Mouse (Mus musculus): Measurements from ENCODE around the gene Tenm4.
"Not testable (repeated sequence)": the region's sequence is repeated elsewhere in the genome, so short reads cannot be mapped to it uniquely, and the experiment has no call there.

The Tenm4 gene

DNA sequence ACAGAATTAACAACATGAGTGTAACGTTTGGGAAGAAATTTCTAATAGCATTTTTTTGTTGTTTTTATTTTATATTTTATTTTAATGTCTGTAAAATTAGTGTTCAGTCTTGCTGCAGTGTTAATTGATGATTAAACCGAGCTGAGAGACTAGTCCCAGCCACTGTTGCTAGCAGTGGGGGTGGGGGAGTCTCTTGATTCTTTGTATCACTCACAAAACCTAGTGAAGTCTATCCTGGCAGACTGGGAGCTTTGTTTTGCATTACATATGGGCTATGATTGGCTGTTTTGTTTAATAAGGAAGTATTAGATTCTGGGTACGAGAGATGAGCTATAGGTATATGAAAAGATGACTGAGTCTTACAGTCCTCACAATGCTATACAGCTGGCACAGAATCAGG, 428.0 kb downstream of the Tenm4 start:
- no peak for DNase-seq

DNA sequence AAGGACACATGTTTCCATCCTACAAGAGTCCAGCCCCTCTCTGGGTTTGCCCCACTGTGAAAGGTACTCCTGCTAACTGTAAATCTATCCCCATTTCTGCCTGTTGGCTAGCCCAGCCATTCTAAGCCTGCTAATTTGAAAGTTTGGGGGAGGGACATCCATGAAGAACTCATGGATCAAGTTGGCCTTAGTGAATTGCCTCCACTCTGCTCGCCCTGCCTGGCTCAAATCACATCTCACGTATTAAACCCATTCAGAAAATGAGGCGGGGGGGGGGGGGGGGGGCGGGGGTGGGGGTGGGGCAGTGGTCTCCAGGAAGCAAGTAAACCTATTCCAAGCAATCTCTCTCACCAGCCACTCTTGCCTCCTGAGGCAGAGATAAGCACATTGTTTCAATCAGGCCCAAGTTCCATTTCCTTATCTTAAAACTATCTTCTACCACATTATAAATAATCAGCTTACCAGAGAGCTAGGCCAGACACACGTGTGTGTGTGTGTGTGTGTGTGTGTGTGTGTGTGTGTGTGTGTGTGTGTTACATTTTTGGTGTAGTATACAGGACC, 429.4 kb downstream of the Tenm4 start:
- no peak for DNase-seq

DNA sequence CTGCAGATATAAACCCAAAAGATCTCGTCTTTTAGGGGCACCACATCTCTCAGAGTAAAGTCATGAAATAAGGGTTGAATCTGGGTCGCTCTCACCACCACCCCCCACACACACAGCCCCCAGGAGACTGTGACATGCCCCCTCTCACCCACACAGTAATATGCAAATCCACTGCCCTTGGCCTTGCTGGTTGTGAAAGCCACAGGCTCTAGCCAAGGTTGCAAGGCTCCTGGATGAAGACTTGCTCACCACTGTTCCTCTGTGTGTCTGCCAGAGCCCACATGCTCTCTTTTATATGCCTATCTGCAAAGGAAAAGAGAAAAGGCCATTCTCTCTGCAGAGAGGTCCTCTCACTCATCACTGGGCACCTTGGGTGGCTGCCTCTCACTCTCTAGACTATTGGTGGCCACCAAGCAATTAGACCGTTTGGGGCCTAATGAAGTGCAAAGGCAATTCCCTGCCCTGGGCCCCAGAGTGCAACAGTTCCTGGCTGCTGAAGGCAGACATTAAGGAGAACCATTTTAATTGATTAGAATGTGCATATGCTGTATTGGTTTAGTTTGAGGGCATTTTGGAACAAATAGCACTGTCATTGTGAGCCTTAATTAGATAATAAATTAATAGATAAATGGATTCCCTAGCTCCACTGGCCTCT, 433.2 kb downstream of the Tenm4 start:
- DNase-seq, result no peak

DNA sequence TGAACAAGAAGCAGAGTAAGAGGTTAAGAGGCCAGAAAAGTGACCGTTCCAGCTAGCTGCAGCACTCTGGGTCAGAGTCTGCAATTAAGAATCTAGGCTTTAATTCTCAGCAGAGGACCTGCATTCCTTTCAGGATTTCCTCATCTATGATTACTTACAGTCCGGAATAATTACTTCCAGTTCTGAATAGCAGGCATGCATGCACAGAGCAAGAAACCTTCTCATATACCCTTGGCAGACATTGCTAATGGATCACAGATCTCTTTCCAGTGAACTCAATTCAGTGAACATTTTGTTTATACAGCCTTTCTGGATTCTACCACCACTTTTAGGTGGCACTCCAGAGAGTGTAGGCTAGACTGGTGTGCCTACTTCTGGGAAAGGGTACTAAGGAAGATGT, 434.3 kb downstream of the Tenm4 start:
- DNase-seq, result no peak

DNA sequence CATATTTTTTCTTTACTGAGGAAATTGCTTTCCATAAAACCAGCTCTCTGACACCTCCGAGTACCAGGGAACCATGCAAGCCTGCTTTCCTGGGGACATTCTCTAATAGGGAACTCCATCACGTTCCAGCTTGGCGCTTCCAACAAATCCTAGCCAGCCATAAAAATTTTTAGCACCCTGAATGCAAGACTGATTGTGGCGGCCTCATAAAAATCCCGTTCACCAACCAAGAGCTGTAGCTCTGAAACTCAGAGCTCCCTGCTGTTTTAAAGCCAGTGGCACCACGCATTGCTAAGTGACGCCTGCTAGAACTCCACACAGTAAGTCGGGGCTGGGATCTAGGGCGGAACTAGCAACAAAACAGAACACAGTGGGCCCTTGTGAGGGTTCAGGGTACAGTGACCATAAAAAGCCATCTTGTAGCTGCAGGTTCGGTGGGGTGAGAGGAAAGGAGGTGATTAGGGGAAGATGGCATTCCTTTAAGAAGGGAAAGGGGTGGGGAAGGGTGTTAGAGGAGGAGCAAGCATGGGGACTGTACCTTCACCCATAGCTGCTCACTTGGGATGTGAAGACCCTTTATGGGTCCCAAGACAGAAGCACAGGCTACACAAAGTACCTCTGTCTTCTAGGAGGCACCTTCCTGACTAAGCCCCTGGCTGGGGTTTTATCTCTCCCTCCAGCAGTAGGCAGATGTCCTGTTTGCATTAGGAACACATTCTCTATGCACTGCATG, 439.0 kb downstream of the Tenm4 start:
- DNase-seq, result no peak

DNA sequence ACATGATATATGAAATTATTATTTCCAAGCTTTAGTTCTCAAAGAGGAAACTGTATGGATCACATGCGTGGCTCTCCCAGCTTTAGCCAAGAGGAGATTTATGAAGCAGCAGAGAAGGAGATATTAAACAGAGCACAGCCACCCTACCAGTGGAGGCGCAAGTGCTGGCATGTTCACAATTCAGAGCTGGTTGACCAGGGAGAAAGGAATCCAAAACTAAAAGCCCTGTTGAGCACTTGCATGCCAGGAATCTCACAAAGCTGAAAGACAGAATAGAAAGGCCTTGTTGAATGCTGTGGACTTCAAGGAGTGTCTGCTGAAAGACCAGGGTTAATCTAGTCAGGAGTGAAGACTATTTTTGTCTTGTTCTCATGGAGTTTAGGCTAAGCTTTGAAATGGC, 446.3 kb downstream of the Tenm4 start:
- DNase-seq, result no peak

DNA sequence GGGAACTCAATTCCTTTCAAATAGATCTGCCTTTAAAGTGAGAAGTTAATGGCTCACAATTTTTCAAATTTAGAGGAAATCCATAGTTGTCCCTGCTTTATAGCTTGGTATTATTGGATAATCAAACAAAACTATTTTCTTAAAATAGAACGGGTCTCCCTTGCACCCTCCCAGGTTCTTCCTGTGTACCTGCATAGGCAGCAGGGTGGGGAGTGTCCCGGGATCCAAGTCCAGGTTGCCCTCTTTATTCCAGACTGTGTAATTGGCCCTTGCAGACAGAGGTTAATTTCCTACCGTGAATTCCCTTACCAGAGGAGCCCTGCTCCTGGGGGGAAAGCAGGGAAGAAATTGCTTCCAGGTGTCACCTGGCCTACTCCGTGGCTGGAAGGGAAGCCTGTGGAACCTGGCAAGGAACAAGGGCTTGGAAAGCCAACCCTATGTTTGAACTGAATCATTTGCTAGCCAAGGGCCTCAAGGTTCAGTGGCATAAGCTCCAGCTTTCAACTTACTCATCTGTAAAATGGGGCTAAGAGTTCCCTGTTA, 449.0 kb downstream of the Tenm4 start:
- no peak for DNase-seq

DNA sequence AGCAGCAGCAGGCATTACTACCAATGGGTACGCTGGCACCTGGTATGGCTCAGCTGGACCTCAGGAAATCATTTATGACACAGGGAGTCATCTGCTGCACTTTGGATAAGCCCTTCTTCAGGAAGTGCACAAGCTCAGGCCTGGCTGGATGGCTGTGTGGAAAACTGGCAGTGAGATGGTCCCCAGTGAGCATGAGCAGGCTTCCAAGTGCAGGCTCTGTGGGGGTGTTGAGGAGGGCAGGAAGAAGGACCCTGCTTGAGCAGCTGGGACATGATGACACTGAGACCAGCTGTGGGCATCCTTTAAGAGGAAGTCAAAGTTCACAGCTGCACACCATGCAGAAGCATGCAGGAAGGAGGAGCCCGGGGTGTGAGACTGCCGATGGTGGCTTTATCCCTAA, 455.3 kb downstream of the Tenm4 start:
- no peak for DNase-seq

DNA sequence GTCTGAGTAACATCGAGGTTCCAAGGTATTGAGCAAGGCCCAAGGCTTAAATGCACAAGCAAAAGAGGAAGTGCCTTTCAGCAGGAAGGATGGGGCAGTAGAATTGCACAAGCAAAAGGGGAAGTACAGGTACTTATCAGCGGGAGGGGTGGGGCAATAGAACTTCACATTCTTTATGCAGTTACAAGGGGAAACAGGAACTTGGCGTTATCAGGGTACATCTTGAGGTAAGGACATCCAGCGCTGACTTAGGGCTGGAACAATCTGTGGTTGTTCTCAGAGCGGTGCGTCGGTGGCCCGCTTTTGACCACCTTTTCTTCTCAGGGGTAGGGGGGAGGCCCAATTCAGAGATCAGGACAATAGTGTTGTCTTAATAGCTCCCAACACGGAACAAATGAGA, 459.5 kb downstream of the Tenm4 start:
- DNase-seq, result not testable (repeated sequence)

DNA sequence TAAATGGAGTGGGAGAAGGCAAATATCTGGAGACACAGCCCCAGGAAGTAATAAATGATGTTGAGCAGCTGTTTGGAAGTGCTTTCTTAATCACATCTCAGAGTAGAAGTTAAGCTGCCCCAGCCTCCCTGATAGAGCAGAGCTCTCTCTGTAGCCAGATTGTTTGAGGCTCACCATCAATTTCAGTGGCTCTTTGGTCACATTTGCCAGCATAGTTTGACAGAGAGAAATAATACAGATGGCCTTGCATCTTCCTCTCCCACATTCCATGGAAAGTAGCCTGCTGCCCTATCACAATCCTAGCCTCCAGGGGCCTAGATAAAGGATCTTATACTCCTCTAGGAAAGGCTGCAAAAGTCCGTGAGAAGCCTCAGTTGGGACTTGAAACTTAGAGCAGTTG, 462.0 kb downstream of the Tenm4 start:
- DNase-seq, result no peak

DNA sequence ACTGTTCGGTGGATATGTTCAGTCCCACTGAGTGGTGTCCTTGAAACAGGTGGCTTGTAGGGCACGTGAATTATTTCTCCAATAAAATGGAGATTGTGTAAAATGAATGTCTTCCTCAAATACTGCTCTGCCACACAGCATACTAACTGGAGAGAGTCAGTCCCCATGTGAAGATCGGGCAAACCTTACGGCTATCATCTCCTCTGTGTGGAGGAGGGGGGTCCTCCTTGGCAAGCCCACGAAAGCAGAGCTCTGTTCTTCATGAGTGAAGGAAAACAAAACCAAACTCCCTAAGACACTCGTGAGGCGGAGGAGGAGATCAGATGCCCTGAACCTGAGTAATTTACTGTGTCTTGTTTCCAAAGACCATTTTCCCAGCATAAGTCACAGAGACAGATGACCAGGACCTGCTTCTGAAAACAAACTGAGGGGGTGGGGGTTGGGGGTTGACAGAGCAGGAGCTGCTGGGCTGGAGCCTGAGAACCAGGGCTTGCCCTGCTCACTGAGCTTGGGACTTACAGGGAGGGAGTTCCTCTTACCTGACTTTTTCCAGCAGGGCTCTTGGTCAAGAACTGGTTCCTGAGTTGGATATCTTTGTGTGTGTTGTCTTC, 464.9 kb downstream of the Tenm4 start:
- no peak for DNase-seq

DNA sequence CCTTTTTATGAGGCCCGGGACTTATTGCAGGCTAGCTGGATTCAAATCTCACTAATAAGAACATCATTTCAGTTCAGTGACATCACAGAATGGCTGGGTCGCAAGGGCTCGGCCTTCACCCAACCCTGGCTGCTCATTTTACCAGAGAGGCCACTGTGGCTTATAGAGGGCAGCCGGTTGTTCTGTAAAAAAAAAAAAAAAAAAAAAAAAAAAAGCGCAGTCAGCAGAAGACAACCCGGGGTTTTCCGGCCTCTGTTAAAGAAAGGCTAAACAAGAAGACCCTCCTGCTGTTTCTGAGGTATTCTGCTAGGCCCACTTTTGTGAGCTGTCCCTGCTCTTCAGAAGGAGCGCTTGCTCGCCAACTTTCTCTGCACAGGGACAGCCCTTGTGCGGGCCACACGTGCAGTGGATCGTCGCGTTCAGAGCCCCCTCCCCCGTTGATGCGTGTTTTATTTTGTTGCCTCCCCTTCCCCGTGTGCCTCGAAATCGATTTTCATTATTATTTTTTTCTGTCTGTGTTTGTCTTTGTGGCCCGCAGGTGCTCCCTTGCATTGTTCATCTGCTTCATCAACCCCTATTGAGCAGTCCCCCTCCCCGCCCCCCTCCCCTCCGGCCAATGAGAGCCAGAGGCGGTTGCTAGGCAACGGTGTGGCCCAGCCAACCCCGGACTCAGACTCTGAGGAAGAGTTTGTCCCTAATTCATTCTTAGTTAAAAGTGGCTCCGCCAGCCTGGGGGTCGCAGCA, 472.6 kb downstream of the Tenm4 start:
- DNase-seq, result no peak

DNA sequence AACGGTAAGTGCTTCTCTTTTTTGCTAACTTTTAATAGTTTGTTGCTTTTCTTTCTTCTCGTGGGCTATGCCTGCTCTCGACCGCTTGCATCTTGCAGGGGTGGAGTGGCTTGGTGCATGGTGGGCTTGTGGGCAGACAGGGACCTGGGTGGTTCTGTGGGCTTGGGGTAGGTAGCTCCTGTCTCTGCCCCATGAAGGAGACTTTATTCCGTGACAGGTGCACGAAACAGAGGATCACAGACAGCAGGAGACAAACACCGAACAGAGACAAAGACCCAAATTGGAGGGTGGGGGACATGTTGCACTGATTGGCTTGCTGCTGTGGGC, 473.1 kb downstream of the Tenm4 start:
- DNase-seq, result no peak

DNA sequence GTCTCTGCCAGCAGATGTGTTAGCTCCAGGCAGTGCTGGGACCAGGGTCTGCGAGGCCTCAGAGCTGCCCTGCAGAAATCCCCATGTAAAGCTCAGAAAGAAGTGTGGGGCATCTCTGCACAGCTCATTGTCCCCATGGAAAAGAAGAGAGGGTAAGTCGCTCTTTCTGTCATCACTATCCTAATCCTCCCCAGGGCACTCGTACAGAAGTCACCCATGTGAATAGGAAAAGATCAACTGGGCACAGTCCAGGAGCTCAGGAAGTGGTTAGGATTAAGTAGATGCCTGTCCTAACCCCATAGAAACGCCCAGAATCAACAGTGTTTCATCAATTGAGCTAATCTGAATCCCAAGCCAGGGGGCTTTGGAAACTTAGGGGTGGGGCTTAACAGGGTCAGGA, 476.6 kb downstream of the Tenm4 start:
- DNase-seq, result no peak

DNA sequence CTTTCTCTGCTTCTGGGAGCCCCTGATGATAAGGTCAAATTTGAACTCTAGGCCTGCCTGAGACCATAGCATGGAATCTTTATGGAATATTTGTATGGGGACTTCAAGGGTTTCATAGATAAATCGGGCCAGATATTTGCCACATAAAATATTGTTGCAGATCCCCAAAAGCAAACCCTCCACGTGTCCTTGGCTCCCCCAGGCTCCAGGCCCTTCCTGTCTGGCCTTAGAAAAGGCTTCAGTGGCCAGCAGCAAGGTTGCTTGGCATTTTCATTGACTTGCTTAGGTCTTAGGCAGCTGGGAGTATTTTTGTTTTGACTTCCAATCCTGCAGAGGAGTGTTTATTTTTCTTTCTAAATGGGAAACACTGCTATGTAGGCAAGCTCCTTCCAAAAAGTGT, 477.6 kb downstream of the Tenm4 start:
- DNase-seq, result no peak

DNA sequence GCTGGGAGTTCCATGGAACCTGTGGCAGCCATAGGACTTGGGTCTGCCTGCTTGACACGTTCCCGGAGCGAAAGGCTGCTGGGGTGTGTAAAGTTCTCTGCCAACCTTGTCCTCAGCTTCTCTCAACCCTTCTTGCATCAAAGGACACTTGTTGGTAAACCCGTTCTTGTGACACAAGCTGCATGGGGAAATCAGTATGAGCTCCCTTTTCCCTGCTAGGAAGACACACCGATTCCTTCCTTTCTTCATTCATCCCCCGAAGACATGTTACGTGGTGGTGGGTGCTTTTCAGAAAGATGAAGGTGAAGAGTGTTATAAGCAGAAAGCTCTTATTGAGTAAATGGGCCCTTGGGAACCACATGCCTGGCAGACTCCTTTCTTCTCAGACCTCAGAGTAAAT, 478.1 kb downstream of the Tenm4 start:
- no peak for DNase-seq

DNA sequence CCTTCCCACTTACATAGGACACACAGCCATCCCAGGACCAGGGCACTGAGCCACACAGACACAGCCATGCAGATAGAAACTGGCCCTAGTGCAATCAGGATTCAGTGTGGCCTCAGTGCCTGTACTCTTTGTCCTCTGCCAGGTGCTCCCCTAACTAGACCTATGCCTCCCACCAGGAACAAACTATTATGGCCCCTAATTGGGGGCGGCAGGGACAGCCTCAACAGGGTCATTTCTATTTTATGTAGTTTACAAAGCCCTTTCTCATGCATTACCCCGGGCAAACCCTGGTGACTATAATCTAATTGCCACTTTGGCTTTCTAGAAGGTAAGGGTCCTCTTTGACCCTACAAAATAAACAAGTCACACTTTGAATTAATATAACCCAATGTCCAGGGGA, 479.4 kb downstream of the Tenm4 start:
- no peak for DNase-seq

DNA sequence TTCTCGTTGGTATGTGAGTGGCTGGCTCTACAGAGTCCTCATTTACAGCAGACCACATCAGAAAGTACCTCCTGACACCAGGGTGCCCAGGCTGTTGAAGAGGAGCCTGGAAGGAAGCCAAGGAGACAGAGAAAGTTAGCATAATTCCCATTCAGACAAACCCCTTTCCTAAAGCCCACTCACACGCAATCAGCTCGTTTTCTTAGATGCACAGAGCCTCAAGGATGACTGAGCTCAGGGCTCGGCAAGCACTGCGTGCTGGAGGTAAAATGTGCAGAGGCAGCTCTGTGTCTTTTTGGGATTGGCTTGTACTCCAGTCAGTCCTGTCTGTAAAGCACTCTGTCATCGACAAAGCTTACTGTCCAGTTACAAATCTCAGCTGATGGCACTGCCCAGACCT, 480.0 kb downstream of the Tenm4 start:
- no peak for DNase-seq

DNA sequence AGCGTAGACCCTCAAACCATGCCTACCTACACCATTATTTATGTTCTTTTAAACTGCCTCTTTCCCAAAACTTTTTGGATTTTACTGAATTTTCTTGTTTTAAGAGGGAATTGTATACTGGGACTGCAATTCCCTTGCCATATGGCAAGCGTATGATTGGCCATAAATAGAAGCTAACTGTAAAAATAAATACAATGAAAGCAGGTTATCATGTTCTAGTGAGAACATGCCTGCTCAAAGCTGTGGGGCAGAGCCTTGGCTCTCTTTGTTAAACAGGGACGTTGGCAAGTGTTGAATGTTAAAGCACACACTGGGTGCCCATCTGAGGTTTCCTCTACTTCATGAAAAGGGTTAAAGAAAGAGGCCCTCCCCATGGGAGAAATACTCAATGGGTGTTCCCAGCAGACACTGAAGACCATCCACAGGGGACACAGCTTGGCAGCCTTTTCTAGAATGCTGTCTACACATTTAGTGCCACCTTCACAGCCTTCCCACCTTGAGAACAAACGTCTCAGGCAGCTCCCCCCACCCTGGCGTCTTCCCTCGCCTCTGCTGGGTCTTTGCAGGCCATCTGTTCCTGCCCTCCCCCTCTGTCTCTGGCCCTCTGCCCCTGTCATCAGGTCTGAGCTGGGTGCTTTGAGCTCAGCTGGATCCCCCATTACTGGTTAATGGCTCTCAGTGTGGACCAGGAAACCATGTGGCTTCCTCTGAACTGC, 480.7 kb downstream of the Tenm4 start:
- DNase-seq, result no peak

DNA sequence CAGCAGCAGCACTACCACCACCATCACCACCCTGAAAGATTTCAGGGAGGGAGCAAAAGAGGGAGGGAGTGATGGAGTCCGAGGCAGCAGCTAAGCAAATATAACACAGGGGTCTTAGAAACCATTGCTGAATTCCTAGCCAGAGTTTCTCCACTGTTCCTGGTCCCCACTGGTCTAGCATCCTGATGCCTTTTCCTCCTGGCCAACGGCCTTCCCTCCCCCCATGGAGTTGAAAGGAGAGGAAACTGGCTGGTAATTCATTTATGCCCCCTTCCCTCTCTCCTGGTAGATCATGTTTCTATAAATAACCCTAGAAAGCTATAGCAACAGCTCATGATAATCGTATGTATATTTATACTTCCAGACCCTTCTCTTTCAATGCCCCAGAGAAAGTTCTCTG, 481.8 kb downstream of the Tenm4 start:
- no peak for DNase-seq

DNA sequence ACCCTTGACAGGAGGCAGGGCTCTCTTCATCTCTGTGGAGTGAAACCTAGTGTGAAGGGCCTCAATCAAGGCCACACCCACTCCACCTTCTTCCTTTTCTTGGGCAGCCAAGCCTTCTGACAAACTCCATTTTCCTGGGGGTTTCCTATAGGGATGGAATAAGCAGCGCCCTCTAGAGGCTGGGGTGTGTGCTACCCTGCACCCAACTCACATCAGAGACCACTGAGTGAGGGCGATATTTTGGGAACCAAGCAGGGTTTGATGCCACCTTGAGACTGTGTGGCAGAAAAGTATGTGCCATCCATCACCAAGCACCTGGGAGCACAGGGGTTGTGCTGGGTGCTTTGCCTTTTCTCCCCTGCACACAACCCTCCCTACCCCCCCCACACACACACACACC, 483.2 kb downstream of the Tenm4 start:
- DNase-seq, result no peak

DNA sequence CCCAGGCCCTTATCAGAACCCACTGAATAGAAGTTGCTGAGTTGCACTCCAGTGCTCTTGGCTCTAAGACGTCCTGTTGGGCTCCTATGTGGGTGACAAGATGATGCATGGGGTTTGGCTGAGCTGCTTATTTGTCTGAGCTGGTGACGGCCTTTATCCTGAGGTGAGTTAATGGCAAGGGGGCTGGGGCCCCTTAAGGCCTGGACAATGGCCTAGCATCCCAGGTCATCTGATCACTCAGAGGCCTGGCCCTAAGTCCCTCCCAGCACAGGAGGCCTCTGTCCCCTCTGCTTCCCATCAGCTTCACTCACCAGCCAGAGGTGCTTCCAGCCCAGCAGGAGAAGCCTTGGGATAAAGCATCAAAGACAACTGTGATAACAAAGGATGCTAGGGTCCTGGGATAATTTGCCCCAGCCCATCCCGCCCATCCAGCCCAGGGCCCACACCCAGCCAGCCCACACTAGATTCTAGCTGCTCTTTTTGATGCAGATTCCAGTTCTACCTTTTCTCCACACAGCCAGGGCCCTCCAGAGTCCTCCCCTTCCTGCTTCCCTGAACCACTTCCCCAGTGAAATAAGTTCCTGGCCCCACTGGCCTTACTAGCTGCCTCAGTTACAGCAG, 484.2 kb downstream of the Tenm4 start:
- DNase-seq, result no peak

All from lung, adult 18-20 months (tissue).